Mouse (Mus musculus) kidney, adult 2 months (tissue): ENCODE measurements around the gene Rpgrip1l. TPM values are rescaled to one million over a fixed set of nuclear protein-coding genes. Genes with fewer than 3 reads are reported as not detected.

Experiments used
- DNase-seq: peaks from one replicate; pipeline ENCODE4 v3.0.0; 2021
- H3K27ac ChIP-seq: fragments of 200-500 bp; 2 replicates; pipeline ENCODE4 v1.5.1; 2012; ENCODE audit warnings: low read depth, low read length, control low read depth, inconsistent platforms; ENCODE audit not compliant: insufficient read depth
- H3K27me3 ChIP-seq: fragments of 200-500 bp; replicated peaks from 2 replicates; pipeline ENCODE4 v1.6.1; 2012; ENCODE audit warnings: mild to moderate bottlenecking, moderate library complexity, low read length, inconsistent platforms; ENCODE audit not compliant: control insufficient read depth, insufficient read depth
- H3K36me3 ChIP-seq: fragments of 200-500 bp; 2 replicates; pipeline ENCODE4 v1.6.1; 2012; ENCODE audit warnings: mild to moderate bottlenecking, moderate library complexity, low read length, inconsistent platforms; ENCODE audit not compliant: control insufficient read depth, insufficient read depth
- H3K4me1 ChIP-seq: fragments of 200-500 bp; 2 replicates; pipeline ENCODE4 v1.6.1; 2011; ENCODE audit warnings: low read length; ENCODE audit not compliant: control insufficient read depth, insufficient read depth
- H3K4me3 ChIP-seq: fragments of 200-500 bp; 2 replicates; pipeline ENCODE4 v1.5.1; 2011; ENCODE audit warnings: mild to moderate bottlenecking, low read depth, low read length, control low read depth; ENCODE audit not compliant: insufficient read depth
- CTCF ChIP-seq: fragments of 200-500 bp; conservative IDR thresholded peaks from 2 replicates; pipeline ENCODE4 v1.5.1; 2011; ENCODE audit warnings: low read depth, mild to moderate bottlenecking, control low read depth, low read length, moderate library complexity, mixed read lengths; ENCODE audit not compliant: insufficient read depth, insufficient read length
- POLR2A ChIP-seq: fragments of 200-500 bp; IDR thresholded peaks from one replicate; pipeline ENCODE4 v1.6.1; 2011; ENCODE audit warnings: low read depth, low read length, control low read depth
- WGBS: fragments of 180-500 bp; shearing (Covaris S2); methylation state at CpG from one replicate; pipeline ENCODE4 v1.1.7; 2018; 5-methylcytosine and 5-hydroxymethylcytosine counted together
- polyA plus RNA-seq: library from polyadenylated mRNA; depleted of rRNA; stranded (reverse); fragments of >200 nt; gene quantifications from 2 replicates; pipeline ENCODE4 v1.2.3, GENCODE M21; 2012; rRNA removed

The Rpgrip1l gene
- polyA plus RNA-seq, 1 experiment: 1.6 TPM

GRCm38 (mm10) chr8:91170914-91171313 is 142.1 kb downstream of the Rpgrip1l start:
- no peak overlapping the region for H3K27ac ChIP-seq
- 78% methylated on average over 14 of the region's 14 CpGs for WGBS
- no peak overlapping the region for H3K4me3 ChIP-seq
- H3K27me3 ChIP-seq: no peaks in the 10 kb centered on the region
- TF ChIP-seq POLR2A (no peak), CTCF (no peak)
- no peak for DNase-seq
- no peaks in the 10 kb centered on the region for H3K4me1 ChIP-seq
- H3K36me3 ChIP-seq: no peaks in the 10 kb centered on the region

DNA sequence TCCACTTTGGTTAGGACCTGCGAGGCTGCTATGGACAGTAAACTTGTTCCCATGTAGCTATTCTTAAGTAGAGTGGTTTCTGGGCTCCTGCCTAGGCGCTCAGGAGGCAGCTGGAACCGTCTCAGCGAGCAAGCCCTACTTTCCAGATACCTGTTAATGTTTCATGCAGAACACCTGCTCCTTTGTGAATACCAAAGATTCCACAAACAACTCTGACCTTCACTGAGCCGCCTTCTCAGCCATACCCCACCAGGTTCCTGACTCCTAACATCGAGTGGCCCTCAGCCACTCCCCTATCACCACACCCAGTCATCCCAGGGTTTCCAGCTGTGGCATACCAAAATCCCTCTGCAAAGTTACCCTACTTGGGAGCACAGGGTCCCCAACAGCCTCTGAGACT is 142.9 kb downstream of the Rpgrip1l start:
- peak; percentile 59 for DNase-seq
- 37% methylated on average over 6 of the region's 6 CpGs for WGBS
- H3K4me1 ChIP-seq: no peaks in the 10 kb centered on the region
- H3K36me3 ChIP-seq: no peaks in the 10 kb centered on the region
- H3K4me3 ChIP-seq: no peak overlapping the region
- H3K27ac ChIP-seq: peak overlapping the region; percentile 90
- TF ChIP-seq CTCF (no peak), POLR2A (no peak)
- no peaks in the 10 kb centered on the region for H3K27me3 ChIP-seq

Other genes with a start within 250 kb of the Rpgrip1l start
- gene Rbl2, start 243.2 kb downstream of the Rpgrip1l start, polyA plus RNA-seq: 38.1 and 38.6 TPM in 2 replicates
- gene Aktip, start 113.3 kb downstream of the Rpgrip1l start, polyA plus RNA-seq: 108 and 114 TPM in 2 replicates
- 40.9 and 43.9 TPM in 2 replicates for gene Fto, start 263 bp upstream of the Rpgrip1l start, polyA plus RNA-seq